Mouse (Mus musculus) thymus, adult 2 months (tissue): ENCODE measurements around the gene Bcl11a.

Source experiments
- CTCF ChIP-seq: fragments of 200-500 bp; IDR thresholded peaks from 2 replicates; pipeline ENCODE4 v1.5.1; 2012; ENCODE audit warnings: mild to moderate bottlenecking, control low read depth, low read length, moderate library complexity, borderline replicate concordance; ENCODE audit not compliant: control insufficient read depth, poor library complexity, insufficient read depth; ENCODE audit errors: extremely low read depth
- POLR2A ChIP-seq: fragments of 200-500 bp; IDR thresholded peaks from 2 replicates; pipeline ENCODE4 v1.6.1; 2012; ENCODE audit warnings: mild to moderate bottlenecking, low read length, control low read depth, moderate library complexity; ENCODE audit not compliant: control insufficient read depth, poor library complexity, insufficient read depth; ENCODE audit errors: extremely low read depth

GRCm38 (mm10) chr11:24074634-24075104 is 3.2 kb upstream of the Bcl11a start, which contains the start of gene A830031A19Rik:
- no peak for TF ChIP-seq CTCF
- TF ChIP-seq POLR2A: no peak
